Mouse (Mus musculus) small intestine, adult 2 months (tissue): ENCODE measurements at regions not wholly inside any gene's neighbourhood (a gene's known extent, or its start where the extent isn't known, plus 50 kb on each side); places are given as distances from the start of the nearest gene placed in this dataset.

Experiments
- CTCF ChIP-seq: fragments of 200-500 bp; IDR thresholded peaks from 2 replicates; pipeline ENCODE4 v1.5.1; 2012; ENCODE audit warnings: low read depth, mild to moderate bottlenecking, control low read depth, inconsistent platforms, low read length, moderate library complexity, mixed read lengths; ENCODE audit not compliant: insufficient replicate concordance, insufficient read length; ENCODE audit errors: extremely low read depth
- POLR2A ChIP-seq: fragments of 200-500 bp; IDR thresholded peaks from 2 replicates; pipeline ENCODE4 v1.6.1; 2012; ENCODE audit warnings: low read depth, mild to moderate bottlenecking, control low read depth, inconsistent platforms, low read length, moderate library complexity

GRCm38 (mm10) chr9:47391669-47392068, 138.3 kb upstream of the Cadm1 start:
- TF ChIP-seq POLR2A, result no peak
- TF ChIP-seq CTCF, result no peak
